Mouse (Mus musculus) olfactory bulb, adult 2 months (tissue): Measurements from ENCODE around the gene Casp7.

Experiments
- CTCF ChIP-seq: fragments of 200-500 bp; IDR thresholded peaks from 2 replicates; pipeline ENCODE4 v1.5.1; 2012; ENCODE audit warnings: low read depth, mild to moderate bottlenecking, low read length, moderate library complexity; ENCODE audit not compliant: insufficient read depth
- POLR2A ChIP-seq: fragments of 200-500 bp; IDR thresholded peaks from 2 replicates; pipeline ENCODE4 v1.6.1; 2012; ENCODE audit warnings: mild to moderate bottlenecking, low read depth, low read length, moderate library complexity; ENCODE audit not compliant: insufficient read depth

GRCm38 (mm10) chr19:56454862-56455261, 57.9 kb downstream of the Casp7 start:
- TF ChIP-seq CTCF (no peak), POLR2A (no peak)
